Mouse (Mus musculus) heart, adult 11 months (tissue): ENCODE results near the gene Dnajc9.
A peak's percentile ranks its signal among the peaks of the same experiment; 100 is the strongest.

Experiments
- DNase-seq: peaks from one replicate; pipeline ENCODE4 v3.0.0; 2022

The Dnajc9 gene

GRCm38 (mm10) chr14:20388441-20389129 lies at the start of gene Dnajc9:
Dnajc9 (minus strand) TSS chr14:20388910.
- peak; percentile 99 for DNase-seq

- no peak for DNase-seq
Measured at GRCm38 (mm10) chr14:20436976-20437375, 48.3 kb upstream of the Dnajc9 start.

GRCm38 (mm10) chr14:20432420-20432819 lies 43.7 kb upstream of the Dnajc9 start:
- no peak for DNase-seq

GRCm38 (mm10) chr14:20431726-20432125 lies 43.0 kb upstream of the Dnajc9 start:
- no peak for DNase-seq

- DNase-seq: no peak
Measured at GRCm38 (mm10) chr14:20429833-20430232, 41.1 kb upstream of the Dnajc9 start.

- no peak for DNase-seq
Measured at GRCm38 (mm10) chr14:20428593-20428992, 39.9 kb upstream of the Dnajc9 start.

- no peak for DNase-seq
Measured at GRCm38 (mm10) chr14:20423046-20423445, 34.3 kb upstream of the Dnajc9 start.

GRCm38 (mm10) chr14:20422257-20422656 lies 33.5 kb upstream of the Dnajc9 start:
- no peak for DNase-seq

GRCm38 (mm10) chr14:20400071-20400470 lies 11.4 kb upstream of the Dnajc9 start:
- DNase-seq: peak; percentile 89

- DNase-seq: peak; percentile 76
Measured at GRCm38 (mm10) chr14:20398864-20399263, 10.2 kb upstream of the Dnajc9 start.

GRCm38 (mm10) chr14:20397220-20397619 lies 8.5 kb upstream of the Dnajc9 start:
- DNase-seq: no peak

GRCm38 (mm10) chr14:20393205-20393913 lies 4.6 kb upstream of the Dnajc9 start, which contains the start of gene Mrps16:
Mrps16 (minus strand) TSS chr14:20393634.
- DNase-seq: peak; percentile 100

- DNase-seq: peak; percentile 91
Measured at GRCm38 (mm10) chr14:20392326-20392725, 3.6 kb upstream of the Dnajc9 start.

- DNase-seq: no peak
Measured at GRCm38 (mm10) chr14:20389446-20390079, 853 bp upstream of the Dnajc9 start.

GRCm38 (mm10) chr14:20379753-20380430 lies 8.8 kb downstream of the Dnajc9 start:
- DNase-seq: no peak

- DNase-seq: no peak
Measured at GRCm38 (mm10) chr14:20379087-20379640, 9.5 kb downstream of the Dnajc9 start.

- no peak for DNase-seq
Measured at GRCm38 (mm10) chr14:20378313-20379061, 10.2 kb downstream of the Dnajc9 start.

- no peak for DNase-seq
Measured at GRCm38 (mm10) chr14:20377112-20377521, 11.6 kb downstream of the Dnajc9 start.

GRCm38 (mm10) chr14:20371854-20372253 lies 16.9 kb downstream of the Dnajc9 start:
- DNase-seq: no peak

GRCm38 (mm10) chr14:20370798-20371197 lies 17.9 kb downstream of the Dnajc9 start:
- no peak for DNase-seq

- DNase-seq: peak; percentile 29
Measured at GRCm38 (mm10) chr14:20368271-20368670, 20.4 kb downstream of the Dnajc9 start.

GRCm38 (mm10) chr14:20363230-20363629 lies 25.5 kb downstream of the Dnajc9 start:
- DNase-seq: no peak
